Mouse (Mus musculus) embryo, embryonic 9.5 days (tissue): ENCODE measurements at regions not wholly inside any gene's neighbourhood (a gene's known extent, or its start where the extent isn't known, plus 50 kb on each side); places are given as distances from the start of the nearest gene placed in this dataset.

ENCODE experiments used
- DNase-seq: peaks from one replicate; pipeline ENCODE4 v3.0.0-alpha.2; 2017; ENCODE audit errors: extremely low spot score

DNA sequence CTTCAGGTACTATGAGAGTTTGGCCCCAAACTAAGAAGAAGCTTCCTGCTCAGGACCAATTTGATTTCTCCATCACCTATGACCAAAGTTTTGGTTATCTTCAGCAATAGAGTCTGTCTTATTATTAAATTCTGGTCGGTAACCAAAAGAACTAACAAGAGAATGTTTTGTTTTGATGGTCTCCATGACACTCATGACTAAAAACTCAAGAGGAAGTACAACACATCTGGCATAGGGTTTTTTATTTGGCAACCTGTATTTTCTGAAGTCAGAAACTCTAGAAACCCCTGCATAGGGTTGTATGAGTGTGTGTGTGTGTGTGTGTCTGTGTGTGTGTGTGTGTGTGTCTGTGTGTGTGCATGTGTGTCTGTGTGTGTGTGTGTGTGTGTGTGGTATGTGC is 310.5 kb downstream of the Ptprc start:
- no peak for DNase-seq

DNA sequence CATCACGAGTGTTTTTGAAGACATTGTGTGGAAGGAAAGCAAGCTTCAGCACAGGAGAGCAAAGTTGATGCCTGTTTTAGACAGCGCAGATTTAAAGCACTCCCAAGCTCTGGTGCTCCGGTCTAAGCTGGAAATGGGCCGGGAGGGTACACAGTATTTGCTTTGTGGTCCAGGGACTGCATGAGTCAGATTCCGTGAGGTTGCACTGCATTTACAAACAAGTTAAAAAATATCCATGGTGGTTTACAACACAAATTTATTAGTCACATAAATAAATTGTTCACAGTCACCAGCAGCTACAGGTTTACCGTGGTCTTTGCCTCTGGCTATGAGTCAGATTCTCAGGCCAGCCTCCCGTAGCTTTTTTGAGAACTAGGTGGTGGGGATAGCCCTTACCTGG is 312.0 kb downstream of the Ptprc start:
- no peak for DNase-seq

DNA sequence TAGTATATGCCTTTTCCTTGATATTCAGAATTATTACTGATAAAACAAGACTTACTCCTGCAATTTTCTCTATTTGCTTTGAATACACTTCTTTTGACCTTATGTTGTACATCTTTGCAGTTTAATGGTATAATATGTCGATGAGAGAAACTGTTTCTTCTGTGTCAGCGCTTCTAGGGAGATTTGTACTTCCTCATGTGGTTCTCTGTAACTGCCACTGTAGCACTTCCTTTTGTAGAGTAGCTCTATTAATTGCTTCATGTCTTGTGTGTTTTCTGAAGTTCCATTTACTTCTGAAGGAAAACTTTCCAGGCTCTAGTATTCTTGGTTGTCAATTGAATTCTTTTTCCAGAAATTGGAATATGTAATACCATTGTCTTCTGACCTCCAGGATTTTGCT is 323.2 kb downstream of the Ptprc start:
- DNase-seq: no peak

DNA sequence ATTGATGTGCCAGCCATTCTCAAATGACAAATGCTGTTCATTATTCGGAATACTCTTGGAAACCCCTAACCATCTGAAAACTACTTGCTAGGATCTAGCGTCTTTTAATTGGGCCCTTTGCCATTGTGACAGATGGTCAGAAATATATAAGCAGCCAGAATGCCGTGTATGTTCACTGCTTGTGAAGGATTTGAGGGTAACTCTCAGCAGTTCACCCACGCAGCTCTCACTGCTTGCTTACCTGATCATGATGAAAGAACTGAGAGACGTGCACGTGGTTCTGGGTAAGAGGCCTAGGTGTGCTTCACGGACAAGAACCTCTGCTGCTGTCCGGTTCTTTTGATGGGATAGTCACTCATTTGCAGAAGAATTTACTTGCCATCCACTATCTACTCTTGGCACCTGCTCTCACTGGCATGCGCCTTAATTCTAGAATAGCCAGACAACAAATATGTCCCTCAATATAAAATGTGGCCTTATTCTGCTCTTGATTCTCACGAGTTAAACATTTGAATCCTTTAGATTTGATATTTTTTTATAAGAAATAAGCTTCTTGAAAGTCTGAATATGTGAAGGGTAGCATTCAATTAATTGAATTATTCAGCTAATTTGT is 328.1 kb downstream of the Ptprc start:
- DNase-seq: no peak

DNA sequence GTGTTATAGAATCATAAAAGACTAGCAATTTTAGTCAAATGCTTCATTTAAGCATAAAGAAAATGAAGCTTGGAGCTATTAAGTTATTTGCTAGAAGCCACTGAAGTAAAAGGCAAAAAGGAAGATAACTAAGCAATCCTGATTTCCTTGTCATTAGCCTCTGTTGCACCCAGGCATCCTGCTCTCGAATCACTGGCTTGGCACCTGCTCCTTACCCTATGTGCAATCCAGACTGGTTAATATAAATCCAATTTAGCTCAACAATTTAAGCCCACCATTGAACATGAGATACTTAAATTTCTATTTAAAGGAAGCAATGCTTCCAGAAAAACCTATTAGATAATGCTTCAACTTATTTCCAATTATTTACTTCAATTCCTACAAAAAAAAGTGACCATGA is 328.7 kb downstream of the Ptprc start:
- no peak for DNase-seq

DNA sequence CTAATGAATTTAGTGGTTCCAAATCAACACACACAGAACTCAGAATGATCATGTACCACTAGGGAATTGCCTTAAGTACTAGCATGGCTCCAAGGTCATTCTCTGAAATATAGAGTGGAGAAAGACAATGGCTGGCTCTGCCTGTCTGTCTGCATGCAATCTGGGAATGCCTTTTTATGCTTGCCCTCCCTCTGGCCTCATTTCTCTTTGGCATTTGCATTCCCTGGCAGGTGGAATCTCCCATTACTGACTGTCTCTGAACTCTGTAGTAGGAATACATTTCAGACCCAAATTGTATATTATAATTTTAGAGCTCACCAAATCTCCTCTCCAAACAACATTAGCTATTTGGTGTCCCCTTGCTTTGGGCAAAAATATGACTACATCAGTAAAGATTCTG is 335.0 kb downstream of the Ptprc start:
- no peak for DNase-seq

DNA sequence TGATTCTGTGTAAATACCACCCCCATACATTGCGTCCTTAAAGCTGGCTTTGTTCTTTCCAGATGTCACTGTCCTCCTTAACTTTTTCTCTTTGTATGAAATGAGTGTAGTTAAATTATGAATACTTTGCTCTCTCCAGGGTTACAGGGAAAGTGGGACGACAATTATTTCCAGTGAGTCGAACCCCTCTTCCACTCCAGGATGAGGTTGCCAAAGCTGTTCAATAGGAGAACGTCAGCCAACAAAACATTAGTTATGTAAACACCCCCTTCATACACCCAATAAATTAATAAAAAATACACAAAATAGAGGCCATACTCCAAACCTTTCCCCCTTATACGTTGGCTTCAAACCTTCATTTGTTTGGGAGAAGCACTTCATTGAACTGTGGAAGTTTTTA is 335.8 kb downstream of the Ptprc start:
- no peak for DNase-seq

DNA sequence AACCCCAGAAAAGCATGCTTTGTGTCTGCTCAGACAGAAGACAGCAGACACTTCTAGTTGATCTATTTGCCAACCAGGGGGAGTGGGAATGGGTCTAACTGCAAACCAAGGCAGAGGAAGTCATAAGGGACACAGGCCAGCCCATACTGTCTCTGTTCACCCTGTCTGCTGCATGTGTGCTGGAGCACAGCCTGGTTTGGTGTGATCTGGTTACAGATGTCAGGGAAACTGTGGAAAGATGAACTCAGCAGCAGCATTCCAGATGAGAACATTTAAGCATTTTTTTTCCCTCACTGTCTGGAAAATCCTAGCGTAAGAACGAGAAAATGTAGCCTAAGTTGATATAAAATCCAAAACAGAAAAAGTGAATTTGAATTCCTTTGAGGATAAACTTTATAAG is 336.2 kb downstream of the Ptprc start:
- DNase-seq: no peak

DNA sequence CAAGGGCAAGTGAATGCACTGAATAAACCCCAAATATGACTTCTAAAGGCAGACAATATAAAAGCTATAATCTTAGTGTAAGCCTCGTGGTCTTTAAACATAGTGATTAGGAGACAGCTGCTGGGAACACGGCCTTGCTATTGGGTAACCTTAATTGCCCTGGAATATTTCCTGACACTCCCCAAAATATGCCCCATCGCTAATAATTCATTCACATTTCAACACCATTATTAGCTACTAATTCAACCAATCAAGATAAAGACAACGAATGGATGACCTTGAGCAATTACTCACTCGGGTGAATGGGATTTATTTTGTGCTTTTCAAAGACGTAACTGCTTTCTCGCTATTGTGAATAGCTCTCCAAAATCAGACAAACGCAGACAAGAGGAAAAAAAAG is 337.2 kb downstream of the Ptprc start:
- no peak for DNase-seq

DNA sequence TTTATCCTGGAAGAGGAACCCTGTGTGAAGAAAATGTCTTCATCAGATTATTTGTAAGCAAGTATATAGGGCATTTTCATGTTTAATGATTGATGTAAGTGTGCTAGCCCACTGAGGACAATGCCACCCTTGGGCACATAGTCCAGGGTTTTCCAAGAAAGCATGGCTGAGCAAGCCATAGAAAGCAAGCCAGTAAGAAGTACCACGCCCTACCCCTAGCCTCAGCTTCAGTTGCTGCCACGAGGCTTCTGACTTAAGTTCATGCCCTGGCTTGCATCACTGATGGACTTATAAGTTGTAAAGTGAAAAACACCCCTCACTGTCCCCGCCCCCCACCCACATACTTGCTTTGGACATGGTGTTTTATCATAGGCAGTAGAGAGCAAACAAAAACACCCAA is 342.0 kb downstream of the Ptprc start:
- no peak for DNase-seq

DNA sequence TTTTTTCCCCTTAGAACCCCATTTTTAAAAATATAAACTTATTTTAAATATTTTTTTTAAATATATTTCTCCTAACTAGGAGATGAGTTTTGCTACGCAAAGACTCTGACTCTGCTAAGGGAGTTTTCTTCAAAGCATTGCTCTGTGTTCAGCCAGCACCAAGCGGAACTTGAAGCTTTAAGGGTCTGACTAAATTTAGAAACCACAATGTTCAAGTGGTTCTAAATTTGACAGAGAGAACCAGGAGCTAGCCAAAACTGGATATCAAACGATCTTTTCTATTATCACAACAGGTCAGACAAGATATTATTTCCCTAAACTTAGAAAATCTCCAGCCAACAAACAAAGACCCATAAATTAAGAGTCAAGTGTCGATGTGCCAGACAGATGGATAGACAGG is 344.2 kb downstream of the Ptprc start:
- DNase-seq: no peak

DNA sequence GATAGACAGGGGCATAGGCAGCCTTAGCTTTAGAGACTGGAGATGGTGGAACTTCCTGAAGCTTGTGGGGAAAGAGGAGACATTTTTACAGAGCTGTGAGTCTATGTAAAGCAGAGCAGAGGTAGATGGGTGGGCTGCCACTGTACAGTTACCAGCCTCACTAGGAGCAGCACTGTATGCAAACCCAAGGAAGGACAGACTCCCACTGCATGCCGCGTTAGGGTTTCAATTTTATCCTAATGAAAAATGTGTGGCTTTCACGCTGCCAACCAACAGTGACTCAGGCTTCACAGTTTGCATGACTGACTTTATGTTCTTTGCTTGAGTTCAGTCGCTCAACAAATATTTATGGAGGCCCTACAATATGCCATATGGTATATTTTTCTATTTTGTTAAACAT is 348.1 kb downstream of the Ptprc start:
- DNase-seq: no peak

DNA sequence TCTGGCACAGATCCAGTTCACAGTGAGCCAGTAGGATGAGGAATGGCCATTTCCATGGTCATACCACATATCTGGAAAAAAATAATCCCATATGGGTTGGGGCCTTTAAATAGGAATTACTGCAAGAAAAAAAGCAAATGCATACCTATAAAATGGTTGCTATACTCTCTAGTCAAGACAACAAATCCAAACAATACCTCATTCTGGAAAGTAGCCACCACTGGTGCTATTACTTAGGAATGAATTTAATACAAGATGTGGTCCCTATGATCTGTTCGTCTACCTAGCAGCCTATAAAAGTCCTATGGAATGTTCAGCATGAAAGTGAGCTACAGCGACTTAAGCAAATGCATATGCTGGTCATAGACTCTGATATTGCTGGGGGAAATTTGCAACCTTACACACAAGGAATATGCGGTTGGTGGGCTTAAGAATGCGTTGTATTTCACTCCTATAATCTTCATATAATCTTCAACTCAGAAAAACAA is 360.1 kb downstream of the Ptprc start:
- no peak for DNase-seq

DNA sequence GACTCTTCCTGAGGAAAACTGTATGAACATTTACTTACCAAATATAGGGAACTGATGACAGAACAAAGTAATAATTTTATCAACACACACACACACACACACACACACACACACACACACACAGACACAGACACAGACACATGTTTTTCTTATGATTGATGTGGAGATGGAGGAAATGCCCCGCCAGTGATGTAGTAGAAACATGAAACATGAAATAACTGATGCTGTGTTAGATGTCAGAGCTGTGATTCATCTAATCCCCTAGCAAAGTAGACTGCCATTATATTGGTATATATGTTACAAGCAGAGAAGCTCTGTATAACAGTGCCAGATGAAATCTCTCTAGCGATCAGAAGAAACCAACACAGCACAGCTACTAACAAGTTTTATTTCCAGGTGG is 361.0 kb downstream of the Ptprc start:
- no peak for DNase-seq

DNA sequence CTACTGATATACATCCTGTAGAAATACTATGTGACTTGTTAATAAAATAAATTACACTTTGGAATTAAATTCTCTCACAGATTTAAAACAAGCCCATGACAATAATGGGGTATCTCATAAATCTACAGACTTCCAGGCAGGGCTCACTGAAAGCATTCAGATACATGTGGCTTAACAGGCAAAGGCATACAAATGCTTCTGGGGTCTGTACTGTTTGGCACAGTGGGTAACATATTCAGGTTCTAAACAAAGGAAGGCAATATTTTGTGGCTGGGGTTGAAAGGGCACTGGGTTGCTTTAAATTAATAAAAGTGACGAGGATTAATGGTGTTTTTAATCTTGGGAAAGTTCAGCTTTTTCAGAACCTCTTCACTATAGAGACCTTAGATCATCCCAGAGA is 361.8 kb downstream of the Ptprc start:
- no peak for DNase-seq

DNA sequence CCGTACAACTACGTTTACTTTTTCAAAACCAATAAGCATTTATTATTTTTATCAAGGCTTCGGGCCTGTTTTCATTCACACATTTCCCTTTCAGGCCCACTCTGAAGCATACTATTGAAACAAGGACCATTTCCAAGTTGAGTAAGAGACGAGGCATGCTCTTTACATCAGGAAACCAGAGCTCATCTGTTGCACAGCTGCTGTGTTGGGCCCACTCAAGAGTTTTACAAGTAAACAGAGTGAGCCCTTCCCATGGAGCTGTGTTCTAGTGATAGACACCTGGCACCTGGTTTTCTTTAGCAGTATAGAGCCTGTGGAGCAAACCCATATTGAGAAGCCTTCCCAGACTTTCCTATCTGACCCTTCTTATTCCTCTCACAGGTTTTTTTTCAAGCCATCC is 363.5 kb downstream of the Ptprc start:
- DNase-seq: no peak

DNA sequence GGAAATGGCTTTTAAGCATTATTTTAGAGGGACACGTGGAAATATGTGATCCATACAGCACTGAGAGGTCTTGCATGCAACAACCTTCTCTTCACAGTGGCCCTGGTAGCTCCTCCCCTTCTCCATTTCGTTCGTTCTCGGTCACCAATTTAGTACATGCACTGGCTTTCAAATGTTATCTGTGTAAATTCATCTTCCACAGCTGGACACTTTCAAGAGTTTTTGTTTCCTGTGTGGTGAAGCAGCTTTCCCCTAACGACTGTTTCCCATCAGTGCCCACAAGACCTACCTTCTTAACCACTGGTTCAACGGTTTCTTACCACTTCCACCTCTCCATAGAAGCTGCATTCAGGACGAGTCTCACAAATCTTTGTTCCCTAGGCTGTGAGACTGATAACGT is 368.8 kb downstream of the Ptprc start:
- no peak for DNase-seq

DNA sequence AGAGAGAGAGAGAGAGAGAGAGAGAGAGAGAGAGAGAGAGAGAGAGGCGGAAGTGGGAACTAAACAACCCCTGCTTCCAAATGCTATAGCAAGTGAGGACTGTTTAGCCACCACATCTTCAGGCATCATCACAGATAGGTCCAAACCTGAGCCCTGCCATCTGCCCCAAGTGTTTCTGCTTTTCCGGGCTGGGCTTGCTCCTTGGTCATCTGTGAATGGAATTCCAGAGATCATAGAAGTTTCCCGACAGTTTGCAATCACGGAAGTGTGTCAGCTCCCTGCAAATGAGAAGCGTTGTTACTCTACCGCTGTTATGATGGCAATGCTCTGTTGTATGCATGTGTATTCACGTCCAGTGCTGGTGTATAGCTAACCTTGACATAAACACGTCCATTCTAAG is 369.3 kb downstream of the Ptprc start:
- DNase-seq: no peak

DNA sequence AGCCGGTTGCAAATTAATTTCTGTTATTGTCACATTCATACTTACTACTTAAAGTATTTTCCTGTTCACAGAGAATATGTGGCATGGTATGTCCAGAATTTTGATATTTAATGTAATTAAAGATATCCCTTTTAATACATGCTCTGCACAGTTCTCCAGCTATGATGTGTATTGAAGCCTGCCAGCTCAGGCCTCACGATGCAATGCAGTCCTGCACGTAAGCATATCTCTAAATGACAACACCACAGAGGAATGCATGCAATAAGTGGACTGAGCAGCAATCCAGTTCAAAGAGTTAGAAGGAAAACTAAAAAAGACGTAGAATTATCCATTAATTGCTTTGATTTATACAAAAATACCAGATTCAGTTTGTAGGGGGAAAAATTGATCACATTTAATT is 373.4 kb downstream of the Ptprc start:
- DNase-seq: no peak

DNA sequence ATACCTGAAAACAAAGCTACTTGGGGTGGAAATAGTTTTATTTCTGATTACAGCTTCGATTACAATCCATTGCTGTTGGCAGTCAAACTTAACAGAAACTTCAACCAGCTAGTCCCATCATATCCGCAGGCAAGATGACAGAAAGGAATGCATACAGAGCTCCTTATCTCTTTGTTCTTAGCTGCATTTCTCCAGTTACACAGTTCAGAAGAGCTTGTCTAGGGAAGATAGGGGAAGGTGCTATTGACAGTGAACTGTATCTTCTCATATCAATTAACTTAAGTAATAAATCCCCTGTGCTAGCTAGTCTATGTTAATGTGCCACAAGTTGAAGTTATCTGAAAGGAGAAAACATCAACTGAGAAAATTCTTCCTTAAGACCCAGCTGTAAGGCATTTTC is 374.8 kb downstream of the Ptprc start:
- DNase-seq: no peak

DNA sequence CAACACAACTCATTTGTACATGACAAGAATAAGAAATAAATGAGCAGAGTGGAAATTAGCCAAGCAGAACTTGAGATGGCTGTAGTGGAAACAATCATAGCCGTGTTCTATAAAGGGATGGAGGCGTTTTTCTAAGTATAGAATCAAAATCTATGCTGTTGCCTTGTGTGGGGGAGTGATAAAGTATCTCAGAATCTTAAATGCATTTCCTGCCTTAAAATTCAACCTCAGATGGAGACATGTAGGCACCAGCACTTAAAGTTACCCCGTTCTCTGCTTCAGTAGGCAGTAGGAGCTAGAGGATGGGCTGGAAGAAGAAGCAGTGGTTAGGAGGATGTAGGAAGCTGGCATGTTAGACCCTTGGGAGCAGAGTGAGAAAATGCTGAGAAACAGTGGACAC is 386.7 kb downstream of the Ptprc start:
- DNase-seq: no peak

DNA sequence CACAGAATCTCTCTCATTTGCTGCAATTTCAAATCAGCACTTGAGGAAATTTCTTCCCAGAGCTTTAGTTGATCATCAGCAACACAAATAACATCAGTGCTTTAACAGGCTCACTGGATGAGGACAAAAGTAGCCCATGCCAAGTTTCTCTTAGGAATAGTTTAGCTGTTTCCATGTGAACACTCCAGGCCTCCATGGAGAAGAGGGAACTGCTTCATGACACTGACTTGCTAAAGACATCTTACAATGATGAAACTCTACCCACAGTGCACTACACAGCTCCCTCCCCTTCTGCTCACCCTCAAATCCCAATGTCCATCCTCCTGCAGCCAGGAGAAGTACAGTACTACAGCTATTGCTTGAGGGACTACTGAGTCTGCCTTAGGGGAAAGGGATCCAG is 388.9 kb downstream of the Ptprc start:
- no peak for DNase-seq

DNA sequence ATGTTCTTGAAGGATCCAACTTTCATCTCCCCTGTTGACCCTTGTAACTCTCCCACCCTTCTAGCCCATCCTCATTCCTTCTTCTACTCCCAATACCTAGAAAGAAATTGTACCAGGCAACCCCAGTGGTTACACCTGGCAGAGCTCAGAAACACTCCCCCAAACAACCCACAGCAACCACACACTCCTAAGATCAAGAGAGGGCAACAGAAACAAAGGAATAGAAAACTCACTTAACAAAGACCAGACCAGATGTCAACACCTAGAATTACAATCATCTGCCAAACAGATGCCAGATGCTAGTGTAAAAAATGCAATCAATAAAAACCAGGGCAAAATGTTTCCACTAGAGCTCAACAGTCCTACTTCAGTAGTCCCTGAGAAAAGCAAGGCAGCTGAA is 400.9 kb downstream of the Ptprc start:
- no peak for DNase-seq

DNA sequence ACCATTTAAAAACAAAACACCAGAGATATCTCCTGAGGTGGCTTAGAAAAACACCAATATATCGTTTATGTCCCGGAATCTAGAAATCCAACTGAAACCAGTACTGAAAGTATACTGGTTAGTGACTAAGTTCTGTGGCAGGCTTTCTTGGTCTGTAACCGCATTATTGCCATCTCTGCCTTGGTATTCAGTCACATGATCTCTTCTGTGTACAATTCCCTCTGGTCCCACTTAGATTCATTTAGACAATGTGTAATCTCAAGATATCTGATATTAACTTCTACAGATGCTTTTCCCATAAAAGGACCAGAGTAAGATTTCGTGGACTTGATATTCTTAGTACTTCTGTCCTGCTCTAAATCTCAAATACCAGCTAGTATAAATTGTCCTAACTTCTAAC is 414.7 kb downstream of the Ptprc start:
- no peak for DNase-seq
